Mouse (Mus musculus) ovary, postnatal 36 days (tissue): Measurements from ENCODE around the gene Gse1.

ENCODE experiments used
- DNase-seq: peaks from one replicate; pipeline ENCODE4 v3.0.0; 2022; ENCODE audit warnings: low spot score, mixed read lengths

Gse1 gene

GRCm38 (mm10) chr8:120276051-120276890 lies 48.0 kb downstream of the Gse1 start:
- peak; percentile 95 for DNase-seq

GRCm38 (mm10) chr8:120276891-120277426 lies 48.7 kb downstream of the Gse1 start:
- peak; percentile 60 for DNase-seq

DNA sequence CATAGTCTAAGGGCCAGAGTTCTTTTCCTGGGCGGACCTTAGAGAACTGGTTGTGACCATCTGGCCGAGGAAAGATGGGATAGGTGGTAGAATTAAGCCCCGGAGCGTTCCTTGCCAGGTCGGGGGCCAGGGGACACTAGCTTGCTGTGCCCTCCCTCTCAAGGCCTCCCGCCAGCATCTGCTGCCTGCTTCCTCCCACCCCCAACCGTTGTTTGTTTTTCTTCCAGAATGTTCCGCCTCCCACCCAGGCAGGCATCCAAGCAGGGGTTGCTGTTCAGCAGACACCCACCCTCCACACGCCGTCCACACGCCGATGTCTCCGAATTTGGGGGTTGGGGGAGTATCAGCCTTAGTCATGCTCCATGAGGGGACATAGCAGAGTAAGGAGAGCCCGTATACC lies 49.8 kb downstream of the Gse1 start:
- DNase-seq = no peak

DNA sequence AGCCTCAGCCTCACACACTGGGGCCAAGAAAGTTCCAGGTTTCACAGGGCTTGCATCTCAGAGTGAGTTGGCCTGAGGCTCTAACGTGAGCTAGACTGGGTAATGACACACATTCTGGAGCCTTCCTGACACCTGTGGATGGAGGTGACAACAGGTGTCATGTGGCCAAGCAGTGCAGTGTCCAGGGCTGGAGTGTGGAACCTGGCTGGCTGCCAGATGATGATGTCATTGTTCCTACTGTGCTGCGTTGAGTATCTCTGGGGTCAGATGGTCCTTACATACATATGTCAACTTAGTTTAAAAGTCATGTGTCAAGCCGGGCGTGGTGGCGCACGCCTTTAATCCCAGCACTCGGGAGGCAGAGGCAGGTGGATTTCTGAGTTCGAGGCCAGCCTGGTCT lies 51.2 kb downstream of the Gse1 start:
- no peak for DNase-seq

DNA sequence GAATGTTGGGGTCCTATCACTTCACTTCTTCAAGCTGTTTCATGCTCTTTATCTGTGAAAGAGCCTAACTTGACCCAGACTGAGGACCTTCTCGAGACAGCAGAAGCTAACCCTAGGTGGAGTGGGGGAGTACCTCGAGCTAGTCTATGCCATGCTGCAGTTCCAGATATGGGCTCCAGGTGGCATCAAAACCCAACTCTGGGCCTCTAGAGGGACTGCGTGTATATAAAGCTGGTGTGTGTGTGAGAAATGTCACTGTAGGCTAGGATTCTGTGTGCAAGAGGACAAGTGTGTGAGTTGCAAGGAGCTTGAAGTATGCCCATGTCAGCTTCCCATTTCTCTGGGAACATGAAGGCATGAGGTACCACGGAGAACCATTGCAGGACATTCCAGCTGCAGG lies 53.2 kb downstream of the Gse1 start:
- peak; percentile 77 for DNase-seq

GRCm38 (mm10) chr8:120282465-120282864 lies 54.2 kb downstream of the Gse1 start:
- no peak for DNase-seq

DNA sequence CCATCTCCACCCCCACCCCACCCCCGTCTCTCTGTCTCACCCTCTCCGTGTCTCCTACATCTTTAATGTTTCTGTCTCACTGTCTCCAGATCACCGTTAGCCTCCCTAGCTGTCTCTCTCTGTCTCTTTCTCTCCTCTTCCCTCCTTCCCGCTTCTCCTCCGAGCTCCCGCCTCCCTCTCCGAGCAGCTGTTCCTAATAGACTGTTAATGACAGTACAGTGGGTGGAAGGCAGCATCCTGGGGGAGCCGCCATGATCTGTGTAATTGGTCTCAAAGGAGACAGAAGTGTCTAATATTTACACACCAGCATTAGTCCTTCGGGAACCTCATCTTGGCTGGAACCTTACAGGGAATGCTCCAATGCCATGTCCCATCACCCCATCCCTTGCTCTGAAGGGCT lies 56.0 kb downstream of the Gse1 start:
- DNase-seq = no peak

- no peak for DNase-seq
Measured at GRCm38 (mm10) chr8:120285033-120285432, 56.8 kb downstream of the Gse1 start.

GRCm38 (mm10) chr8:120285878-120286277 lies 57.6 kb downstream of the Gse1 start:
- DNase-seq = no peak

DNA sequence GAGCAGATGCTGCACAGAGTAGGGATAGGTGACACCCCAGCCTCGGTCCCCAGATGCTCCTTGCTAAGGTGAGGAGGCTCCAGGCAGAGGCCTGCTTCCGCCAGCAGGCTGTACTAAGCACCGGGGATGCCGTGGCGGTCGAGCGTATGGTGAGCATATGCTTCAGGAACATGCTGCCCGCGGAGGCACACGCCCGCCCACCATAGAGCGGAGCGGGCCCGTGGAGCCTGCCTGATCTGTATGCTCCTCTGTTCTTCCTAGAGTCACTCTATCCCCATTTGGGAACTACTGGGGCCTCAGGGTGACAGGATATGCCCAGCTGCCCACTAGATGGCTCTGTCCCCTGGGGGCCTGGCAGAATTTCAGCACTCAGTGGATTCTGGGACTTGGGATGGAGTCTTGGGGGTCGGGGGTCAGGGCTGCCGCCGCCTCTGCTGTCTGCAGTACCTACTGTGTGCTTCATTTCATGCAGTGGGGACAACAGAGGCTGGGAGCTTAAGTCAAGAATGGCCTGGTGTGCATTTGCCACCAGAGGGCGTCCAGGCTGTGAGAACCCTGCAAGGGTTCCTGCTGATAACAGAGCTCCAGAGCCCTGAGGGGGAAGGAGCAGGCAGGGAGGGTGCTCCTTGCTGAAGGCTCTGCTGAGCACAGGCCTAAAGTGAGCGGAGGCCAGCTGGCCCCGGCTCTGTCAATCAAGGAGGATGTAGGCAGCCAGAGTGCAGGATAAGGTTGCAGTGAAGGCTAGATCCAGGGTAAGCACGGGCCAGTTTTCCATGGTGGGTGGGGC lies 60.1 kb downstream of the Gse1 start:
- peak; percentile 64 for DNase-seq

GRCm38 (mm10) chr8:120289191-120289590 lies 60.9 kb downstream of the Gse1 start:
- DNase-seq = no peak

DNA sequence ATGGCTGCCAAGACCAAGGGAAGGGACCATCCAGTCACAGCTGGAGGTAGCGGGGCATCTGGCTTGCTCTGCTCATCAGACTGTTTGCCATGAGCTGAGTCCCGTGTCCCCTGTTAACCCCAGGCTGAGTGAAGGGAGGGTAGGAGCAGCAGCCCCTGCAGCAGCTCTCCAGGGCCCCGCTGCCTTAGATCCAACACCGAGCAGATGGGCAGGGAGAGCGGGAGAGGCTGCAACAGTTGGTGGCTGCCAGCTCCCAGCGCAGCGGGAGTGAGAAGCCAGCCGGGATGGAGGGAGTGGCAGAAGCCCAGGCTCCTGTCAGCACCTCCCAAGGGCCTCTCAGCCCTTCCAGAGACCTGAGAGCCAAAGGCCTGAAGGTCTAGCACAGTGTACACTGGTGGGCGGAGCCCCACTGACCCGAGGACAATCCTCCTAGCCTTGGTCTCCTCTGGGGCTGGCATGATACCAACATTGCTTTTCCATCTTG lies 61.5 kb downstream of the Gse1 start:
- DNase-seq = peak; percentile 44

DNA sequence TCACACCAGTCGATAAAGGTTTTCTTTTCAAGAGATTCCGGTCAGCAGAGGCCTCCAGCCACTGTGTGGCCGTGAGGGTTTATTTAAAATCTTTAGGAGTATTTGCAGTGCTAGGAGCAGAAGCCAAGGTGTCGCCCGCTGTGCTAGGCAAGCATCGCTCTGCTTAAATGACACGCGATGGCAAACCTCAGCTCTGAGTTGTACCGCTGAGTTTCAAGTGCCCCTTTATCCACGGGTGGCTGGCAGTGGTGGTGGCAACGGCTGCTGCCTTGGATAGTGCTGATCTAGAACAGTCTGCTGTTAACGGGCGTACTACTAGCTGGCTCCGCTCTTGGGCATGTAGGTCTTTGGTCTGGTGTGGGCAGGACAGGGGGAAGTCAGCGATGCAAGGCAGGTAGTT lies 62.4 kb downstream of the Gse1 start:
- no peak for DNase-seq

GRCm38 (mm10) chr8:120291650-120292049 lies 63.4 kb downstream of the Gse1 start:
- no peak for DNase-seq

DNA sequence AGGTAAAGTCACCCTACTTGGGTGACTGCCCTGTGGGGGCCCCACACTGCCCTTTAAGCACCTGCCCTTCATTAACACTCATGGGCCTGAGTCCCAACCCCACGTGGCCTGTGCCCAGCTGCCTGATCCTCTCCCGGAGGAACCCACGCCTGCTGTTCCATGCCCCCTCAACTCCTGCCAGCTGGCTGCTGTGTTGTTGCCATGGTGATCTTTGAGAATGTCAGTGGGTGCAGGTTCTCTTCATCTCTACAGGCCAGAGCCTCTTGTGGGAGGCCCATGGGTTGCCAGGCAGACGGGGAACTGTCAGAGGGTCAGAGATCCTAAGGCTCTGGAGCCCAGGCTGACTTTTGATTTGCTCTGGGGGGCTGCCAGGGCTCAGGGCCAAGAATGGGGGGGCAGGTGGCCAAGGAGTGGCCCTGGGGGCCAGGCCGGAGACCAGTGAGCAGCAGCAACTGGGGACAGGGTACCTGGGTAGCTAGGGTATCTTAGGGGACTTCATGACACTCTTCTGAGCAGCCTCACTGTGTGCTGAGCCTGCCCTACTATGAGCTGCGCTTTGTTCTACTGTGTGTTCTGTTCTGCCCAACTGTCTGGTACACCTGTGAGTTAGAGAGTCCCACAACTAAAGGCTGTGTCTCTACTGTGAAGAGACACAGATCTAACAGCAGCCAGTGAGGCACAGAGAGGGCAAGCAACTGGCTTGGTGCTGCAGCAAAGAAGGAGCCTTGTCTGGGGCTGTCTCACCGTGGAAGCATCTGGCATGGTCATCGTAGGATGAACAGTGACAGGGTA lies 64.3 kb downstream of the Gse1 start:
- DNase-seq = no peak

DNA sequence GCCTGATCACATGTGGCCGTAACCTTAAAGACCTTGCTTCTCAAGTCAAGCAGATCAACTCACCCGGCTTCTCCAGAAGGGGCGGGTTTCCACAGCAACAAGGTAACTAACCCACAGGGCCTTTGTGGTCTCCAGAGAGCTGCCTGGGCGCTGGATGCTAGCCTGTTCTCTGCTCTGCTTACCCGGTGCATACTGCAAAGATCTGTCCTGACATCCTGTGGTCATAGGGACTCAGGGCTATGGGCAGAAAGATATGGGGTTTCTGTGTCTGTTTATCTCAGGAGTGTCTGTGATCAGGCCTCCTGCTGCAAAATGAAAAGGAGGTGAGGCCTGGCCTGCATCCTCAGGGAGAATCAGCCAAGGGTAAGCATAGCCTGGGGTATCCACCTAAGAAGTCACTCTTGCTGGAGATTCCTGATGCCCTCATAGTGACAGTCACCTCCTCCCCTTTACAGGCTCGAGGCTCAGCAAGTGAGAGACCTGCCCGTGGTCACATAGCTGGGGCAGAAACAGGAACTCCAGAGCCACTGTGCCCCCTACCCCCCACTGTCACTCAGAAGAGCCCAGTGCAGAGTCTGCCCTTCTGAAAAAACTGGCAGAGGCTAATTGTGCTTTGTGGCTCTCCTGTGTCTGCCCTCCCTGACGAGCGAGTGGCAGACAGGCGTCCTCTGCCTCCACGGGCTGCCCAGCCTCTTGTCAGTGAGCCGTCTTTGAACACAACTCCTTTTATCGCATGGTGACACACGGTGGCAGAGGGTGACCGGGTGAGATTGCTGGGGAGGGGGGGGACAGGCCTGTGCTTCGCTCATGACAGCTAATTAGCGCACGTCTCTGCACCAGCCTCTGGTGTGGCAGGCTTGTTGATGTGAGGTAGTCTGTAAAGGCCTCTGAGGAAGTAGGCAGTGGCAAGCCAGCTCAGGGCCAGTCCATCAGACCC lies 65.4 kb downstream of the Gse1 start:
- no peak for DNase-seq

- no peak for DNase-seq
Measured at GRCm38 (mm10) chr8:120294982-120295870, 67.0 kb downstream of the Gse1 start.

GRCm38 (mm10) chr8:120297000-120297399 lies 68.7 kb downstream of the Gse1 start:
- DNase-seq = no peak

- peak; percentile 51 for DNase-seq
Measured at GRCm38 (mm10) chr8:120298601-120299532, 70.6 kb downstream of the Gse1 start.
